In the genomic region with DNA sequence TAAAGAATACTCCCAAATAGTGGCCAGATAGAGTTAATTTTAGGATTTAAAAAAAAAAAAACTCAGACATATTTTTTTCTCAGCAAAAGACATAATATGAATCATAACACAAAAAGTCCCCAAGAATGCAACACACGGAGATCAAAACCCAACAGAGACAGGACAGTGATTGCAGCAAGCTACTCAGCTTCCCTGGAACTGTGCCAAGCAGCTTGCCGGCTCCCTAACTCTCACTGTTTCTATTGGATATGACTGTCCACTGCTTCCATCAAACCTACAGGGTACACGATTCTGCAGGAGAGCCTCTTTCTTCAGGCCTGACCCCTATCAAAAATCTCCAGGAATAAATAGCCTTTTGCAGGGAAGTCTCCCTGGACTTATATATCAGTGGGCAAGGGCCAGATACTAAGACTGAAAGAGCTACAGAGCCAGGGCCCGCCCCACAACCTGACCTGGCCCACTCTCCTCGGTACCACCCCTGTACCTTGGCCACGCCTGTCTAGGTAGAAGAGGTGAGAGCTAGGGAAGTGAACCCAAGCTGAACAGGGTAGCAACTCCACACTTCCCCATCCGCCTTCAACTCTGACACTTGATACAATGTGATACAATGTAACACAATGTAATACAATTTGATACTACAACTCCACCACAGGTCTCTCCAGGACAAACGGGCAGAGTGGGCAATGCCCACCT, we compare ENCODE assay signal across 11 mouse cellular contexts. TPM values are rescaled to one million over a fixed set of nuclear protein-coding genes. Genes with fewer than 3 reads are reported as not detected.
DNase-seq lines count a peak whose midpoint lies in the region; ATAC-seq lines count a peak whose summit lies in the region.
"Had no signal": no experiment of that assay in that cellular context is flagged by ENCODE, and none has a peak within 500 bp of the region (broad histone marks: within the 10 kb centered on the region; RNA-seq: fewer than 3 reads in every experiment).

No protein-coding gene starts in this region.

- H3K4me2 ChIP-seq in heart, embryonic 11.5 days: no peak overlapping the region
- H3K4me2 ChIP-seq: lung, embryonic 15.5 days; midbrain, embryonic 11.5 days had no signal

- intact Hi-C loops in left cerebral cortex, postnatal 4 days (cut with DNase I): no loop called here
- intact Hi-C loops in left cerebral cortex, postnatal 25 days (cut with DNase I): loop anchor here (5.0 kb wide), 1 partner anchor 339 kb away; no protein-coding TSS in a partner anchor

- H3K9ac ChIP-seq in heart, embryonic 11.5 days (ENCODE audit: low read depth, low read length): no peak overlapping the region
- H3K9ac ChIP-seq: lung, embryonic 15.5 days had no signal

- H3K9me3 ChIP-seq in hindbrain, embryonic 10.5 days: no peaks in the 10 kb centered on the region
- no peaks in the 10 kb centered on the region for H3K9me3 ChIP-seq in heart, embryonic 11.5 days (replicated peaks; ENCODE audit: control insufficient read depth, low read length)
- H3K9me3 ChIP-seq: G1E; lung, embryonic 15.5 days had no signal

- H3K4me3 ChIP-seq in hindbrain, embryonic 10.5 days: no peak overlapping the region
- no peak overlapping the region for H3K4me3 ChIP-seq in heart, embryonic 11.5 days (ENCODE audit: low read depth, low read length)
- H3K4me3 ChIP-seq: lung, embryonic 15.5 days had no signal

- no peak for ATAC-seq in heart, embryonic 11.5 days (replicated peaks; ENCODE audit: insufficient number of reproducible peaks, low FRiP score, low TSS enrichment)

- DNase-seq in adrenal gland, adult (ENCODE audit: inconsistent age in 2 of 2, low spot score in 1 of 2): peak; percentile 56 to 59
- DNase-seq in adrenal gland, adult 18-20 months (ENCODE audit: low spot score in 2 of 2): no peak
- peak; percentile 49 for DNase-seq in left cerebral cortex, postnatal 4 days
- no peak for DNase-seq in left cerebral cortex, postnatal 25 days (ENCODE audit: low spot score in 2 of 2)
- DNase-seq in 3T3-L1 (ENCODE audit: low read depth, low spot score): peak; percentile 75
- DNase-seq in adrenal gland, postnatal 36 days: peak; percentile 35 to 73
- no peak for DNase-seq in hindbrain, embryonic 10.5 days (ENCODE audit: low spot score)

- whole genome bisulfite sequencing in hindbrain, embryonic 10.5 days: 81% methylated on average over 8 of the region's 8 CpGs
- WGBS in heart, embryonic 11.5 days (ENCODE audit: insufficient replicate concordance): 63% methylated on average over 8 of the region's 8 CpGs

- H3K36me3 ChIP-seq in hindbrain, embryonic 10.5 days: peaks cover 20% of the 10 kb centered on the region
- H3K36me3 ChIP-seq in heart, embryonic 11.5 days (ENCODE audit: control insufficient read depth, insufficient read depth, low read length): no peaks in the 10 kb centered on the region

- no peaks in the 10 kb centered on the region for H3K27me3 ChIP-seq in hindbrain, embryonic 10.5 days (ENCODE audit: insufficient read depth, poor library complexity, severe bottlenecking)
- no peaks in the 10 kb centered on the region; the same call in 1 of the 2 replicates for H3K27me3 ChIP-seq in heart, embryonic 11.5 days (ENCODE audit: control insufficient read depth, insufficient read depth, low read length)
- H3K27me3 ChIP-seq: lung, embryonic 15.5 days had no signal

- H3K27ac ChIP-seq in hindbrain, embryonic 10.5 days: no peak overlapping the region
- H3K27ac ChIP-seq in heart, embryonic 11.5 days (ENCODE audit: low read depth, low read length): no peak overlapping the region
- H3K27ac ChIP-seq: lung, embryonic 15.5 days had no signal

- peaks cover 19% of the 10 kb centered on the region for H3K4me1 ChIP-seq in hindbrain, embryonic 10.5 days (replicated peaks)
- H3K4me1 ChIP-seq in heart, embryonic 11.5 days (ENCODE audit: control insufficient read depth, insufficient read depth, low read length): peaks cover 5% of the 10 kb centered on the region

RNA-seq across cellular contexts. Expression of a gene that starts 1.7 kb away (rescaled TPM):
- 10 to 100 TPM; 17.9 to 21.1 TPM for total RNA-seq in adrenal gland, adult 18-20 months (2021)
- total RNA-seq in left cerebral cortex, postnatal 4 days (2021): 10 to 100 TPM; 28.9 to 35.3 TPM
- 10 to 100 TPM; 30.3 to 34.7 TPM for total RNA-seq in left cerebral cortex, postnatal 25 days (2021)
- 10 to 100 TPM; 18.6 to 20.9 TPM for total RNA-seq in adrenal gland, postnatal 36 days (2021)
- polyA plus RNA-seq in hindbrain, embryonic 10.5 days (2016; fragmentation: Nextera tagmentation; extraction: Ambion mirVana): 40.7 and 42.9 TPM in 2 replicates
- polyA plus RNA-seq in heart, embryonic 11.5 days (2014; fragmentation: Nextera tagmentation; extraction: Ambion mirVana): 17.1 and 17.2 TPM in 2 replicates

RNA-seq across cellular contexts. Expression of a gene that starts 6.2 kb away (rescaled TPM):
- total RNA-seq in adrenal gland, adult 18-20 months (2021): 1 to 10 TPM; 5.2 to 5.9 TPM
- total RNA-seq in left cerebral cortex, postnatal 4 days (2021): 10 to 100 TPM; 14.1 to 22.9 TPM
- total RNA-seq in left cerebral cortex, postnatal 25 days (2021): 10 to 100 TPM; 32.3 to 44.9 TPM
- 1 to 10 TPM; 2.2 to 4.7 TPM for total RNA-seq in adrenal gland, postnatal 36 days (2021)
- polyA plus RNA-seq in hindbrain, embryonic 10.5 days (2016; fragmentation: Nextera tagmentation; extraction: Ambion mirVana): 0.88 and 1.2 TPM in 2 replicates
- polyA plus RNA-seq in heart, embryonic 11.5 days (2014; fragmentation: Nextera tagmentation; extraction: Ambion mirVana): 0.07 and 0.13 TPM in 2 replicates

RNA-seq across cellular contexts. Expression of a gene that starts 33.3 kb away (rescaled TPM):
- total RNA-seq in adrenal gland, adult 18-20 months (2021): 100 to 1,000 TPM; 137 to 283 TPM
- total RNA-seq in left cerebral cortex, postnatal 4 days (2021): 10 to 100 TPM; 73.2 to 83.6 TPM
- total RNA-seq in left cerebral cortex, postnatal 25 days (2021): 100 to 1,000 TPM; 145 to 149 TPM
- total RNA-seq in adrenal gland, postnatal 36 days (2021): 100 to 1,000 TPM; 116 to 131 TPM
- polyA plus RNA-seq in hindbrain, embryonic 10.5 days (2016; fragmentation: Nextera tagmentation; extraction: Ambion mirVana): 187 and 243 TPM in 2 replicates
- 168 and 194 TPM in 2 replicates for polyA plus RNA-seq in heart, embryonic 11.5 days (2014; fragmentation: Nextera tagmentation; extraction: Ambion mirVana)

Comparison
In these comparisons a context has a peak if more than half of its experiments do, and no peak if none do; other contexts are left out.
1. DNase-seq: peak in adrenal gland, adult (2 of 2), left cerebral cortex, postnatal 4 days (single experiment), 3T3-L1 (single experiment) and adrenal gland, postnatal 36 days (2 of 2); none in adrenal gland, adult 18-20 months (0 of 2), left cerebral cortex, postnatal 25 days (0 of 2) and hindbrain, embryonic 10.5 days (single experiment).